Mouse (Mus musculus): ENCODE results near the gene Spock2. TPM values are rescaled to one million over a fixed set of nuclear protein-coding genes. Genes with fewer than 3 reads are reported as not detected.
A peak's percentile ranks its signal among the peaks of the same experiment; 100 is the strongest.

The Spock2 gene
- 10 to 100 TPM; 29.0 to 34.4 TPM for total RNA-seq (2021)
- long read RNA-seq, experiment 1, partial matches to known transcripts, result 0 of 10 reads
- long read RNA-seq, experiment 1, other reads (novel, unspliced or antisense), result 10 of 10 reads
- long read RNA-seq, experiment 2, partial matches to known transcripts, result 0 of 5 reads
- long read RNA-seq, experiment 2, other reads (novel, unspliced or antisense), result 5 of 5 reads

- peak; percentile 34 to 40 for DNase-seq
Observed at GRCm38 (mm10) chr10:60106146-60106530, at the start of gene Spock2. Gene Spock2, plus strand, starts transcription at chr10:60106219.

- DNase-seq, result no peak
Observed at GRCm38 (mm10) chr10:60062173-60062572, 43.8 kb upstream of the Spock2 start.

GRCm38 (mm10) chr10:60062931-60063330, 43.1 kb upstream of the Spock2 start:
- no peak for DNase-seq

- DNase-seq, result peak; percentile 15 to 55
Observed at GRCm38 (mm10) chr10:60066524-60066923, 39.5 kb upstream of the Spock2 start.

GRCm38 (mm10) chr10:60075159-60075558, 30.9 kb upstream of the Spock2 start:
- no peak for DNase-seq

GRCm38 (mm10) chr10:60077226-60077625, 28.8 kb upstream of the Spock2 start:
- DNase-seq, result no peak

- DNase-seq, result no peak
Observed at GRCm38 (mm10) chr10:60077736-60078560, 28.1 kb upstream of the Spock2 start.

GRCm38 (mm10) chr10:60078561-60078917, 27.5 kb upstream of the Spock2 start:
- peak; percentile 91 for DNase-seq

- DNase-seq, result no peak
Observed at GRCm38 (mm10) chr10:60080171-60080570, 25.8 kb upstream of the Spock2 start.

- DNase-seq, result no peak
Observed at GRCm38 (mm10) chr10:60080601-60080981, 25.4 kb upstream of the Spock2 start.

- no peak for DNase-seq
Observed at GRCm38 (mm10) chr10:60080982-60081825, 24.8 kb upstream of the Spock2 start.

GRCm38 (mm10) chr10:60081905-60082304, 24.1 kb upstream of the Spock2 start:
- DNase-seq, result peak; percentile 57 to 71

GRCm38 (mm10) chr10:60084065-60084464, 22.0 kb upstream of the Spock2 start:
- no peak for DNase-seq

- no peak for DNase-seq
Observed at GRCm38 (mm10) chr10:60092311-60092710, 13.7 kb upstream of the Spock2 start.

GRCm38 (mm10) chr10:60093751-60094150, 12.3 kb upstream of the Spock2 start:
- DNase-seq, result no peak

GRCm38 (mm10) chr10:60095558-60095957, 10.5 kb upstream of the Spock2 start:
- no peak for DNase-seq

GRCm38 (mm10) chr10:60096302-60096701, 9.7 kb upstream of the Spock2 start:
- DNase-seq, result no peak

GRCm38 (mm10) chr10:60097146-60097545, 8.9 kb upstream of the Spock2 start:
- DNase-seq, result no peak

- no peak for DNase-seq
Observed at GRCm38 (mm10) chr10:60097774-60098173, 8.2 kb upstream of the Spock2 start.

GRCm38 (mm10) chr10:60105391-60106145, 451 bp upstream of the Spock2 start:
- DNase-seq, result no peak

- peak; percentile 43 to 55 for DNase-seq
Observed at GRCm38 (mm10) chr10:60106531-60107186, 640 bp downstream of the Spock2 start.

- DNase-seq, result peak; percentile 22 to 33
Observed at GRCm38 (mm10) chr10:60107448-60107847, 1.4 kb downstream of the Spock2 start.

Data from adrenal gland, postnatal 36 days (tissue).